Mouse (Mus musculus) limb, embryonic 10.5 days (tissue): ENCODE measurements at regions not wholly inside any gene's neighbourhood (a gene's known extent, or its start where the extent isn't known, plus 50 kb on each side); places are given as distances from the start of the nearest gene placed in this dataset. TPM values are rescaled to one million over a fixed set of nuclear protein-coding genes. Genes with fewer than 3 reads are reported as not detected.

Experiments
- microRNA-seq: library from miRNA; unstranded; fragments of <30 nt; microRNA quantifications from one replicate; pipeline ENCODE4, GENCODE M21; 2017

Small RNA genes lying in the stretch of these regions (microRNA-seq; reads per million reads assigned to microRNA genes)
- not detected for gene Mir6420
